Mouse (Mus musculus) layer of hippocampus, adult 2 months (tissue): Measurements from ENCODE around the gene Aaed1. TPM values are rescaled to one million over a fixed set of nuclear protein-coding genes. Genes with fewer than 3 reads are reported as not detected.
A peak's percentile ranks its signal among the peaks of the same experiment; 100 is the strongest.

Experiments
- DNase-seq, 2 experiments: peaks; one replicate each; pipeline ENCODE4 v3.0.0; 2022; ENCODE audit warnings: low spot score in 2 of 2
- H3K27ac ChIP-seq: fragments of 200-600 bp; 2 replicates; pipeline ENCODE4 v1.8.1; 2022
- H3K4me3 ChIP-seq: fragments of 200-600 bp; 2 replicates; pipeline ENCODE4 v1.8.1; 2022; ENCODE audit warnings: mild to moderate bottlenecking
- CTCF ChIP-seq: fragments of 200-600 bp; conservative IDR thresholded peaks from 2 replicates; pipeline ENCODE4 v1.8.1; 2022; ENCODE audit warnings: antibody characterized with exemption, mild to moderate bottlenecking, moderate library complexity
- long read RNA-seq, 2 experiments: library from polyadenylated mRNA; stranded (forward); transcript quantifications; one replicate each; pipeline ENCODE4 v2.0.0; 2021; ENCODE audit warnings: borderline mapping rate in 2 of 2
- total RNA-seq, 2 experiments: library from RNA; stranded (reverse); gene quantifications; 2 replicates each; pipeline ENCODE4 v1.2.3; 2021

The Aaed1 gene
- 10 to 100 TPM; 15.2 to 16.4 TPM for total RNA-seq
- long read RNA-seq, experiment 1, transcript Aaed1-207 (6 exons, 3,011 nt), result major isoform, 9 of 15 reads
- long read RNA-seq, experiment 1, partial matches to known transcripts, result 0 of 15 reads
- long read RNA-seq, experiment 1, other reads (novel, unspliced or antisense), result 4 of 15 reads
- long read RNA-seq, experiment 2, transcript Aaed1-207 (6 exons, 3,011 nt), result major isoform, 6 of 13 reads
- long read RNA-seq, experiment 2, partial matches to known transcripts, result 1 of 13 reads
- long read RNA-seq, experiment 2, other reads (novel, unspliced or antisense), result 5 of 13 reads

GRCm38 (mm10) chr13:64312024-64312915, at the start of gene Aaed1:
Gene Aaed1, minus strand, starts transcription at chr13:64312710.
- peak; percentile 84 to 87 for DNase-seq
- Histone ChIP-seq H3K4me3 (peak within 1 kb of the TSS; percentile 84), H3K27ac (peak within 1 kb of the TSS; percentile 95)
- peak; percentile 78 for TF ChIP-seq CTCF

- no peak overlapping the region for H3K27ac ChIP-seq
- no peak for DNase-seq
- no peak overlapping the region for H3K4me3 ChIP-seq
- no peak for TF ChIP-seq CTCF
Measured at GRCm38 (mm10) chr13:64362139-64362538, 49.6 kb upstream of the Aaed1 start.

- no peak overlapping the region for H3K4me3 ChIP-seq
- H3K27ac ChIP-seq, result no peak overlapping the region
- DNase-seq, result no peak
- TF ChIP-seq CTCF, result no peak
Measured at GRCm38 (mm10) chr13:64361020-64361419, 48.5 kb upstream of the Aaed1 start.

DNA sequence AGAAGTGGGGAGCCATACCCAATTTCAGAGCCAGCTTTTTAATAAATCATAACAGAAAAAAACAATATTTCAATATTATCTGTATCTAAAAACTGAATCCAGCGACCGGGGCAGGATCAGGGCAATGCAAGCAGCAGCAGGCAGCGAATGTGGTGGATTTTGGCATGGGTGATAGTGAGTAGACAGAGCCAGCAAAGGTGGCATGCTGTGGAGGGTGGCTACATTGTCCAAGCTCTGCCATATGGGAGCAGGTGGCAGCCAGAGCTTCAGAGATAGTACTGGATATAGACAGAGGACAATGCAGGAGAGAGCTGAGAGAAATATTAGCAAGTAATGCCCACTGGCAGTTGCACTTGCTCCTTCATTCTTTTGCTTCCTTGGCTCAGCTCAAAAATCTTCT, 47.2 kb upstream of the Aaed1 start:
- Histone ChIP-seq H3K4me3 (no peak overlapping the region), H3K27ac (no peak overlapping the region)
- no peak for TF ChIP-seq CTCF
- DNase-seq, result no peak

- H3K27ac ChIP-seq, result 0 out of 2 replicates have a peak overlapping the region, but pooled peaks have one; percentile 7
- TF ChIP-seq CTCF, result no peak
- no peak for DNase-seq
- H3K4me3 ChIP-seq, result no peak overlapping the region
Measured at GRCm38 (mm10) chr13:64358476-64358875, 46.0 kb upstream of the Aaed1 start.

GRCm38 (mm10) chr13:64357389-64357788, 44.9 kb upstream of the Aaed1 start:
- no peak overlapping the region for H3K4me3 ChIP-seq
- H3K27ac ChIP-seq, result no peak overlapping the region

GRCm38 (mm10) chr13:64349474-64349873, 37.0 kb upstream of the Aaed1 start:
- no peak overlapping the region for H3K27ac ChIP-seq
- no peak for DNase-seq
- TF ChIP-seq CTCF, result no peak
- no peak overlapping the region for H3K4me3 ChIP-seq

More at GRCm38 (mm10) chr13:64357389-64357788, 44.9 kb upstream of the Aaed1 start:
- no peak for TF ChIP-seq CTCF
- no peak for DNase-seq

GRCm38 (mm10) chr13:64344082-64344501, 31.6 kb upstream of the Aaed1 start:
- peak overlapping the region; percentile 78 for H3K4me3 ChIP-seq
- peak; percentile 29 to 38 for DNase-seq
- TF ChIP-seq CTCF, result no peak
- H3K27ac ChIP-seq, result peak overlapping the region; percentile 96

- DNase-seq, result peak in 1 of 2 experiments; percentile 9
Measured at GRCm38 (mm10) chr13:64343598-64343997, 31.1 kb upstream of the Aaed1 start.

GRCm38 (mm10) chr13:64335546-64336132, 23.1 kb upstream of the Aaed1 start:
- H3K4me3 ChIP-seq, result no peak overlapping the region
- H3K27ac ChIP-seq, result no peak overlapping the region
- no peak for TF ChIP-seq CTCF
- DNase-seq, result no peak

More at GRCm38 (mm10) chr13:64343598-64343997, 31.1 kb upstream of the Aaed1 start:
- H3K4me3 ChIP-seq, result peak overlapping the region; percentile 78
- peak overlapping the region; percentile 96 for H3K27ac ChIP-seq
- TF ChIP-seq CTCF, result no peak

DNA sequence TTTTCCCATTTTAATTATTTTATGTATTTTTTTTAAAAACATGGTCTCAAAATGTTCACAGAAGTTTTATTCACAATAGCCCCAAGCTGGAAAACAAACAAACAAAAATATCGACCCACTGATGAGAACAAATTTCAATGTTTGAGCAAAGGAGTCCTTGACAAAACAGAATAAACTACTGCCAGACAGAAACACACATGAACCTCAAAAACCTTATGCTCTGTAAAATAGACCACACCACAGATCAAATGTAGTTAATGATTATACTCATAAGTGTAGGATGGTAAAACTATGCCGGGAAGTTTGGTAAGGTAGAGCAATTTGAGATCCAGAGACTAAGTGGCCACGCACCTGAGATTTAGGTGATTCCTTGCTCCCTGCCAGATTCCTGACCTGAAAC, 20.6 kb upstream of the Aaed1 start:
- no peak for TF ChIP-seq CTCF
- no peak overlapping the region for H3K27ac ChIP-seq
- no peak overlapping the region for H3K4me3 ChIP-seq
- no peak for DNase-seq

- no peak for DNase-seq
- H3K27ac ChIP-seq, result no peak overlapping the region
- no peak overlapping the region for H3K4me3 ChIP-seq
- no peak for TF ChIP-seq CTCF
Measured at GRCm38 (mm10) chr13:64332321-64332720, 19.8 kb upstream of the Aaed1 start.
